Mouse (Mus musculus) limb, embryonic 14.5 days (tissue): ENCODE data around the gene BC003965. TPM values are rescaled to one million over a fixed set of nuclear protein-coding genes. Genes with fewer than 3 reads are reported as not detected.

ENCODE experiments used
- ATAC-seq: fragments of 200-750 bp; cut with Nextera tagmentation; 2 replicates; pipeline ENCODE4 v1.8.0; 2017; ENCODE audit warnings: low read depth, moderate number of reproducible peaks, moderate TSS enrichment; ENCODE audit not compliant: low FRiP score
- DNase-seq: peaks from one replicate; pipeline ENCODE4 v3.0.0-alpha.2; 2015; ENCODE audit warnings: low spot score
- H3K27ac ChIP-seq: fragments of 300-500 bp; sonication (generic); replicated peaks from 2 replicates; pipeline ENCODE4 v1.5.1; 2014; ENCODE audit warnings: low read depth, mild to moderate bottlenecking, low read length, moderate library complexity, mixed read lengths
- H3K27me3 ChIP-seq: fragments of 300-500 bp; sonication (generic); 2 replicates; pipeline ENCODE4 v1.6.1; 2014; ENCODE audit warnings: low read length, mixed read lengths; ENCODE audit not compliant: control insufficient read depth, insufficient read depth
- H3K36me3 ChIP-seq: fragments of 300-500 bp; sonication (generic); 2 replicates; pipeline ENCODE4 v1.6.1; 2014; ENCODE audit warnings: mild to moderate bottlenecking, low read length, moderate library complexity, mixed read lengths; ENCODE audit not compliant: control insufficient read depth, insufficient read depth
- H3K4me1 ChIP-seq: fragments of 300-500 bp; sonication (generic); 2 replicates; pipeline ENCODE4 v1.6.1; 2014; ENCODE audit warnings: antibody characterized with exemption, low read length, mixed read lengths; ENCODE audit not compliant: control insufficient read depth, insufficient read depth
- H3K4me2 ChIP-seq: fragments of 300-500 bp; sonication (generic); replicated peaks from 2 replicates; pipeline ENCODE4 v1.6.1; 2014; ENCODE audit warnings: low read depth, mild to moderate bottlenecking, low read length, moderate library complexity; ENCODE audit not compliant: severe bottlenecking
- H3K4me3 ChIP-seq: fragments of 300-500 bp; sonication (generic); replicated peaks from 2 replicates; pipeline ENCODE4 v1.5.1; 2014; ENCODE audit warnings: low read length
- H3K9ac ChIP-seq: fragments of 300-500 bp; sonication (generic); 2 replicates; pipeline ENCODE4 v1.6.1; 2014; ENCODE audit warnings: mild to moderate bottlenecking, low read depth, low read length, moderate library complexity; ENCODE audit not compliant: severe bottlenecking
- H3K9me3 ChIP-seq: fragments of 300-500 bp; sonication (generic); 2 replicates; pipeline ENCODE4 v1.6.1; 2016; ENCODE audit warnings: low read length; ENCODE audit not compliant: control insufficient read depth
- POLR2A ChIP-seq: fragments of 200-500 bp; IDR thresholded peaks from 2 replicates; pipeline ENCODE4 v1.8.0; 2012; ENCODE audit warnings: inconsistent platforms, mild to moderate bottlenecking, moderate library complexity, borderline replicate concordance; ENCODE audit not compliant: insufficient read depth, insufficient read length; ENCODE audit errors: extremely low read depth
- WGBS: fragments of 180-500 bp; shearing (Covaris S2); extraction: QIAGEN DNeasy Blood & Tissue Kit; methylation state at CpG from one replicate; pipeline ENCODE4 v1.1.7; 2014; 5-methylcytosine and 5-hydroxymethylcytosine counted together
- polyA plus RNA-seq, 2 experiments: library from polyadenylated mRNA; depleted of rRNA in 1 of 2; stranded (reverse) in 1 of 2; unstranded in 1 of 2; fragments of >200 nt; fragmentation: Nextera tagmentation in 1 of 2; extraction: Ambion mirVana in 1 of 2; gene quantifications; 2 replicates each; pipeline versions ENCODE4 v1.2.1 to v1.2.3; 2012 to 2014

BC003965 gene
- polyA plus RNA-seq, 2 experiments = 27.1 to 28.6 TPM

- H3K4me2 ChIP-seq = no peak within 1 kb of the TSS
- ATAC-seq = no peak
- no peaks in the 10 kb centered on the region for H3K9me3 ChIP-seq
- no peaks in the 10 kb centered on the region for H3K36me3 ChIP-seq
- TF ChIP-seq POLR2A = no peak
- no peak within 1 kb of the TSS for H3K4me3 ChIP-seq
- no peak within 1 kb of the TSS for H3K27ac ChIP-seq
- WGBS = 59% methylated on average over 9 of the region's 9 CpGs
- H3K4me1 ChIP-seq = no peaks in the 10 kb centered on the region
- DNase-seq = no peak
- no peaks in the 10 kb centered on the region for H3K27me3 ChIP-seq
- H3K9ac ChIP-seq = no peak within 1 kb of the TSS
Measured at GRCm38 (mm10) chr17:25175411-25175810, 8.9 kb upstream of the BC003965 start, which contains the start of gene Gm38655. Gm38655 (minus strand) TSS chr17:25175471.

- H3K9ac ChIP-seq = no peak overlapping the region
- DNase-seq (no peak), ATAC-seq (no peak)
Measured at GRCm38 (mm10) chr17:25183232-25183631, 1.1 kb upstream of the BC003965 start.

GRCm38 (mm10) chr17:25184961-25185360 lies 607 bp downstream of the BC003965 start:
- H3K4me1 ChIP-seq = peaks cover 22% of the 10 kb centered on the region
- peak overlapping the region; percentile 93 for H3K4me2 ChIP-seq
- no peaks in the 10 kb centered on the region for H3K27me3 ChIP-seq
- TF ChIP-seq POLR2A = no peak
- H3K27ac ChIP-seq = peak overlapping the region; percentile 11; the same call in 1 of the 2 replicates
- no peak for DNase-seq
- H3K9ac ChIP-seq = peak overlapping the region; percentile 71
- ATAC-seq = no peak
- H3K9me3 ChIP-seq = no peaks in the 10 kb centered on the region
- H3K4me3 ChIP-seq = peak overlapping the region; percentile 79
- peaks cover 12% of the 10 kb centered on the region for H3K36me3 ChIP-seq
- 8% methylated on average over 17 of the region's 17 CpGs for WGBS

More at GRCm38 (mm10) chr17:25183232-25183631, 1.1 kb upstream of the BC003965 start:
- TF ChIP-seq POLR2A = no peak
- H3K36me3 ChIP-seq = peaks cover 12% of the 10 kb centered on the region
- H3K4me3 ChIP-seq = peak overlapping the region; percentile 79; the same call in 1 of the 2 replicates
- H3K4me2 ChIP-seq = peak overlapping the region; percentile 78; the same call in 1 of the 2 replicates
- no peaks in the 10 kb centered on the region for H3K27me3 ChIP-seq
- H3K4me1 ChIP-seq = peaks cover 15% of the 10 kb centered on the region; the same call in 1 of the 2 replicates
- H3K9me3 ChIP-seq = no peaks in the 10 kb centered on the region
- H3K27ac ChIP-seq = no peak overlapping the region

- Histone ChIP-seq H3K4me2 (peak overlapping the region; percentile 90), H3K27me3 (no peaks in the 10 kb centered on the region), H3K9me3 (no peaks in the 10 kb centered on the region), H3K4me1 (peaks cover 22% of the 10 kb centered on the region), H3K27ac (peak overlapping the region; percentile 79), H3K4me3 (peak overlapping the region; percentile 83), H3K9ac (peak overlapping the region; percentile 81), H3K36me3 (peaks cover 28% of the 10 kb centered on the region)
- TF ChIP-seq POLR2A = no peak
- ATAC-seq (no peak), DNase-seq (no peak)
- WGBS = 4% methylated on average over 11 of the region's 11 CpGs
Measured at GRCm38 (mm10) chr17:25187784-25188149, 3.4 kb downstream of the BC003965 start.

GRCm38 (mm10) chr17:25188150-25189031 lies 4.0 kb downstream of the BC003965 start, which contains the start of gene Unkl:
Unkl (plus strand) TSS chr17:25188397.
- Histone ChIP-seq H3K4me3 (peak within 1 kb of the TSS; percentile 83), H3K27ac (peak within 1 kb of the TSS; percentile 79), H3K27me3 (no peaks in the 10 kb centered on the region), H3K9me3 (no peaks in the 10 kb centered on the region), H3K36me3 (peaks cover 30% of the 10 kb centered on the region), H3K4me1 (peaks cover 22% of the 10 kb centered on the region), H3K4me2 (peak within 1 kb of the TSS; percentile 90), H3K9ac (peak within 1 kb of the TSS; percentile 81)
- ATAC-seq = peak; percentile 58
- DNase-seq = peak; percentile 67
- WGBS = under 1% methylated on average over 65 of the region's 104 CpGs
- no peak for TF ChIP-seq POLR2A
